Mouse (Mus musculus) ES-Bruce4 (cell line): ENCODE data around the gene Mmp17. TPM values are rescaled to one million over a fixed set of nuclear protein-coding genes. Genes with fewer than 3 reads are reported as not detected.

Experiments
- H3K27ac ChIP-seq: 2 replicates; pipeline ENCODE4 v1.5.1; 2012; ENCODE audit warnings: low read length, inconsistent platforms; ENCODE audit not compliant: insufficient read depth
- H3K27me3 ChIP-seq: 2 replicates; pipeline ENCODE4 v1.6.1; 2012; ENCODE audit warnings: mild to moderate bottlenecking, low read length, inconsistent platforms; ENCODE audit not compliant: control insufficient read depth, poor library complexity, insufficient read depth, severe bottlenecking
- H3K36me3 ChIP-seq: 2 replicates; pipeline ENCODE4 v1.6.1; 2012; ENCODE audit warnings: inconsistent platforms, mild to moderate bottlenecking, low read length, moderate library complexity; ENCODE audit not compliant: control insufficient read depth, poor library complexity, insufficient read depth, severe bottlenecking
- H3K4me1 ChIP-seq: one replicate; pipeline ENCODE4 v1.8.1; 2011; ENCODE audit warnings: low read length; ENCODE audit not compliant: control insufficient read depth, insufficient read depth
- H3K4me3 ChIP-seq: 2 replicates; pipeline ENCODE4 v1.5.1; 2011; ENCODE audit warnings: low read depth, mild to moderate bottlenecking, low read length
- H3K9ac ChIP-seq: 2 replicates; pipeline ENCODE4 v1.6.1; 2012; ENCODE audit warnings: low read depth, mild to moderate bottlenecking, inconsistent platforms; ENCODE audit not compliant: poor library complexity, severe bottlenecking
- H3K9me3 ChIP-seq: replicated peaks from 2 replicates; pipeline ENCODE4 v1.6.1; 2012; ENCODE audit warnings: mild to moderate bottlenecking, low read length, inconsistent platforms; ENCODE audit not compliant: control insufficient read depth, poor library complexity, insufficient read depth, severe bottlenecking
- CTCF ChIP-seq: IDR thresholded peaks from one replicate; pipeline ENCODE4 v1.8.1; 2011; ENCODE audit warnings: low read depth, low read length
- EP300 ChIP-seq: IDR thresholded peaks from 2 replicates; pipeline ENCODE4 v1.6.1; 2011; ENCODE audit warnings: low read depth, low read length; ENCODE audit not compliant: insufficient read depth
- POLR2A ChIP-seq: IDR thresholded peaks from one replicate; pipeline ENCODE4 v1.8.1; 2011; ENCODE audit warnings: low read length; ENCODE audit not compliant: insufficient read depth
- polyA plus RNA-seq: library from polyadenylated mRNA; stranded (reverse); fragments of >200 nt; gene quantifications from 2 replicates; pipeline ENCODE4 v1.2.4, GENCODE M21; 2011; ENCODE audit warnings: low read depth; ENCODE audit not compliant: missing spikeins, insufficient read depth, insufficient read length

Mmp17 gene
- polyA plus RNA-seq = 5.9 and 6.9 TPM in 2 replicates

- Histone ChIP-seq H3K36me3 (no peaks in the 10 kb centered on the region), H3K9ac (peak within 1 kb of the TSS; percentile 91), H3K4me3 (peak within 1 kb of the TSS; percentile 79), H3K9me3 (no peaks in the 10 kb centered on the region), H3K27ac (no peak within 1 kb of the TSS), H3K4me1 (no peaks in the 10 kb centered on the region), H3K27me3 (peaks cover 12% of the 10 kb centered on the region)
- TF ChIP-seq CTCF (peak; percentile 58), POLR2A (no peak), EP300 (no peak)
Measured at GRCm38 (mm10) chr5:129583761-129584582, at the start of gene Mmp17. Gene Mmp17 (plus strand): TSS chr5:129584169.

GRCm38 (mm10) chr5:129534500-129534899 lies 49.5 kb upstream of the Mmp17 start:
- Histone ChIP-seq H3K9me3 (no peaks in the 10 kb centered on the region), H3K9ac (no peak overlapping the region), H3K36me3 (peaks cover 5% of the 10 kb centered on the region), H3K27me3 (no peaks in the 10 kb centered on the region), H3K4me3 (no peak overlapping the region), H3K4me1 (no peaks in the 10 kb centered on the region), H3K27ac (no peak overlapping the region)
- no peak for TF ChIP-seq CTCF
- no peak for TF ChIP-seq EP300
- no peak for TF ChIP-seq POLR2A

GRCm38 (mm10) chr5:129535021-129535420 lies 48.9 kb upstream of the Mmp17 start:
- TF ChIP-seq EP300 = no peak
- TF ChIP-seq POLR2A = no peak
- TF ChIP-seq CTCF = no peak
- no peak overlapping the region for H3K9ac ChIP-seq
- no peaks in the 10 kb centered on the region for H3K27me3 ChIP-seq
- no peak overlapping the region for H3K4me3 ChIP-seq
- H3K9me3 ChIP-seq = no peaks in the 10 kb centered on the region
- peaks cover 6% of the 10 kb centered on the region for H3K36me3 ChIP-seq
- H3K4me1 ChIP-seq = no peaks in the 10 kb centered on the region
- H3K27ac ChIP-seq = no peak overlapping the region

- Histone ChIP-seq H3K4me1 (no peaks in the 10 kb centered on the region), H3K27ac (no peak overlapping the region), H3K36me3 (peaks cover 7% of the 10 kb centered on the region), H3K9me3 (no peaks in the 10 kb centered on the region), H3K9ac (no peak overlapping the region), H3K27me3 (no peaks in the 10 kb centered on the region), H3K4me3 (no peak overlapping the region)
- no peak for TF ChIP-seq POLR2A
- no peak for TF ChIP-seq EP300
- no peak for TF ChIP-seq CTCF
Measured at GRCm38 (mm10) chr5:129535431-129535830, 48.5 kb upstream of the Mmp17 start.

GRCm38 (mm10) chr5:129538826-129539225 lies 45.1 kb upstream of the Mmp17 start:
- TF ChIP-seq POLR2A (no peak), CTCF (no peak), EP300 (no peak)

GRCm38 (mm10) chr5:129542236-129542635 lies 41.7 kb upstream of the Mmp17 start:
- no peak overlapping the region for H3K4me3 ChIP-seq
- TF ChIP-seq EP300 (no peak), CTCF (no peak), POLR2A (no peak)
- H3K36me3 ChIP-seq = peaks cover 11% of the 10 kb centered on the region
- no peaks in the 10 kb centered on the region for H3K27me3 ChIP-seq
- H3K27ac ChIP-seq = no peak overlapping the region
- no peaks in the 10 kb centered on the region for H3K9me3 ChIP-seq
- no peaks in the 10 kb centered on the region for H3K4me1 ChIP-seq
- no peak overlapping the region for H3K9ac ChIP-seq

More at GRCm38 (mm10) chr5:129538826-129539225, 45.1 kb upstream of the Mmp17 start:
- Histone ChIP-seq H3K9me3 (no peaks in the 10 kb centered on the region), H3K36me3 (peaks cover 9% of the 10 kb centered on the region), H3K4me1 (no peaks in the 10 kb centered on the region), H3K4me3 (no peak overlapping the region), H3K9ac (no peak overlapping the region), H3K27me3 (no peaks in the 10 kb centered on the region), H3K27ac (no peak overlapping the region)
